In the genomic region with DNA sequence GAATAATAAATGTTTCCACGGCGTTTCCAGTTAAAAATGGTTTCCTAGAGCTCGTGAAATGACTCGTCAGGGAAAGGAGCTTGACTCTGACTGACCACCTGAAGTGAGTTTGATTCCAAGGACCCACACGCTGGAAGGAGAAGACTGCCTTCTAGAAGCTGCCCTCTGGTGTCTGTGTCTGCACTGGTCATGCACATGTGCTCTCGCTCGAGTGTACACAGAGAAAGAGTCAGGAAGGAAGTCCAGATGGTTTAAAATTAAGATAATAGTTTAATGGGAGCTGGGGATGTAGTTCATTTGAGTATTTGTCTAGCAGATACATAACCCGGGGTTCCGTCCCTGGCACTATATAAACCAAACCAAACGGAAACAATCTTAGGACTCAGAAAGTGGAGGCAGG, we compare ENCODE assay signal across 9 mouse cellular contexts. TPM values are rescaled to one million over a fixed set of nuclear protein-coding genes. Genes with fewer than 3 reads are reported as not detected.
DNase-seq lines count a peak whose midpoint lies in the region; ATAC-seq and TF ChIP-seq lines count a peak whose summit lies in the region.
"Had no signal": no experiment of that assay in that cellular context is flagged by ENCODE, and none has a peak within 500 bp of the region (broad histone marks: within the 10 kb centered on the region; RNA-seq: fewer than 3 reads in every experiment).

No protein-coding gene starts in this region.

- dilution Hi-C loops in CH12.LX (cut with MboI; ENCODE audit: extremely low pct_ligation_motif_present, extremely low pct_unique_long_range_greater_than_20kb, low sequenced_read_pairs) = no loop called here

- H3K9me3 ChIP-seq in hindbrain, embryonic 12.5 days (replicated peaks) = no peaks in the 10 kb centered on the region
- H3K9me3 ChIP-seq in hindbrain, embryonic 11.5 days (ENCODE audit: control insufficient read depth, low read length) = no peaks in the 10 kb centered on the region
- H3K9me3 ChIP-seq in CH12.LX (replicated peaks; ENCODE audit: low read length) = no peaks in the 10 kb centered on the region
- H3K9me3 ChIP-seq in liver, embryonic 15.5 days (replicated peaks) = no peaks in the 10 kb centered on the region

- H3K4me2 ChIP-seq in hindbrain, embryonic 12.5 days (replicated peaks) = peak overlapping the region; percentile 93; the same call in 1 of the 2 replicates
- no peak overlapping the region for H3K4me2 ChIP-seq in hindbrain, embryonic 11.5 days (replicated peaks; ENCODE audit: low read depth, low read length)
- peak overlapping the region; percentile 78 for H3K4me2 ChIP-seq in CH12.LX (ENCODE audit: insufficient read depth, low read depth, poor library complexity, severe bottlenecking)
- peak overlapping the region; percentile 90 for H3K4me2 ChIP-seq in liver, embryonic 15.5 days

- DNase-seq in hindbrain, embryonic 11.5 days (ENCODE audit: low spot score) = no peak
- DNase-seq in CH12.LX (ENCODE audit: extremely low read depth) = peak; percentile 30
- no peak for DNase-seq in cerebellum, adult 18-20 months
- DNase-seq in embryo, embryonic 10 days (ENCODE audit: low spot score) = no peak
- DNase-seq: adrenal gland, adult 2 months; right cerebral cortex, postnatal 25 days had no signal

- 83% methylated on average over 10 of the region's 10 CpGs for WGBS in hindbrain, embryonic 12.5 days
- WGBS in hindbrain, embryonic 11.5 days = 89% methylated on average over 10 of the region's 10 CpGs
- WGBS in liver, embryonic 15.5 days (ENCODE audit: insufficient replicate concordance) = 34% methylated on average over 10 of the region's 10 CpGs

- H3K27ac ChIP-seq in hindbrain, embryonic 12.5 days = no peak overlapping the region
- H3K27ac ChIP-seq in hindbrain, embryonic 11.5 days (ENCODE audit: low read depth, low read length) = no peak overlapping the region
- H3K27ac ChIP-seq in CH12.LX (ENCODE audit: insufficient read depth, low read depth) = no peak overlapping the region
- peak overlapping the region; percentile 30; the same call in 1 of the 2 replicates for H3K27ac ChIP-seq in liver, embryonic 15.5 days (replicated peaks)

- TF ChIP-seq EP300 in CH12.LX (IDR thresholded peaks at IDR 0.05; ENCODE audit: low read length) = no peak

- no peak overlapping the region for H3K9ac ChIP-seq in hindbrain, embryonic 12.5 days
- no peak overlapping the region for H3K9ac ChIP-seq in hindbrain, embryonic 11.5 days (ENCODE audit: low read depth, low read length)
- peak overlapping the region; percentile 78; the same call in 1 of the 2 replicates for H3K9ac ChIP-seq in CH12.LX (ENCODE audit: insufficient read depth, low read depth)
- H3K9ac ChIP-seq in liver, embryonic 15.5 days = no peak overlapping the region

- H3K4me3 ChIP-seq in hindbrain, embryonic 12.5 days = no peak overlapping the region
- no peak overlapping the region for H3K4me3 ChIP-seq in hindbrain, embryonic 11.5 days (ENCODE audit: low read depth, low read length)
- no peak overlapping the region for H3K4me3 ChIP-seq in CH12.LX (replicated peaks in 1 of 3; ENCODE audit: low read depth in 2 of 3, low read length in 2 of 3, poor library complexity in 1 of 3)
- H3K4me3 ChIP-seq in liver, embryonic 15.5 days (replicated peaks) = peak overlapping the region; percentile 89

- ATAC-seq in hindbrain, embryonic 12.5 days (ENCODE audit: low FRiP score) = no peak
- ATAC-seq in hindbrain, embryonic 11.5 days (ENCODE audit: low FRiP score) = no peak
- peak; percentile 26 for ATAC-seq in common myeloid progenitor, adult 5-6 weeks (replicated peaks; ENCODE audit: low read depth, poor library complexity, severe bottlenecking)
- ATAC-seq in liver, embryonic 15.5 days (ENCODE audit: insufficient read depth) = no peak

- H3K36me3 ChIP-seq in hindbrain, embryonic 12.5 days = peaks cover 21% of the 10 kb centered on the region
- H3K36me3 ChIP-seq in hindbrain, embryonic 11.5 days (ENCODE audit: control insufficient read depth, insufficient read depth, low read length) = peaks cover 5% of the 10 kb centered on the region
- peaks cover 14 to 32% of the 10 kb centered on the region in 2 experiments for H3K36me3 ChIP-seq in CH12.LX (replicated peaks in 1 of 2; ENCODE audit: control insufficient read depth in 1 of 2, insufficient read depth in 1 of 2, low read length in 1 of 2)
- H3K36me3 ChIP-seq in liver, embryonic 15.5 days (replicated peaks) = peaks cover 26% of the 10 kb centered on the region

- H3K79me2 ChIP-seq in CH12.LX (replicated peaks; ENCODE audit: control insufficient read depth, extremely low read depth, insufficient read depth, poor library complexity, severe bottlenecking) = no peaks in the 10 kb centered on the region; the same call in 1 of the 2 replicates

- in situ Hi-C loops in CH12.LX (cut with MboI; ENCODE audit: low pct_ligation_motif_present, low pct_unique_long_range_greater_than_20kb, low sequenced_read_pairs) = no loop called here

- H3K27me3 ChIP-seq in hindbrain, embryonic 12.5 days = no peaks in the 10 kb centered on the region
- no peaks in the 10 kb centered on the region for H3K27me3 ChIP-seq in hindbrain, embryonic 11.5 days (ENCODE audit: control insufficient read depth, insufficient read depth, low read length)
- no peaks in the 10 kb centered on the region for H3K27me3 ChIP-seq in CH12.LX (replicated peaks)
- H3K27me3 ChIP-seq in liver, embryonic 15.5 days = no peaks in the 10 kb centered on the region

- peak; percentile 0 for TF ChIP-seq RAD21 in CH12.LX (IDR thresholded peaks at IDR 0.05; ENCODE audit: low read depth, low read length)

- H3K4me1 ChIP-seq in hindbrain, embryonic 12.5 days = peaks cover 17% of the 10 kb centered on the region
- H3K4me1 ChIP-seq in hindbrain, embryonic 11.5 days (replicated peaks; ENCODE audit: control insufficient read depth, insufficient read depth, low read length) = peaks cover 7% of the 10 kb centered on the region; the same call in 1 of the 2 replicates
- peaks cover 8 to 35% of the 10 kb centered on the region in 2 experiments for H3K4me1 ChIP-seq in CH12.LX (ENCODE audit: control insufficient read depth in 1 of 2, insufficient read depth in 2 of 2)
- peaks cover 39% of the 10 kb centered on the region for H3K4me1 ChIP-seq in liver, embryonic 15.5 days (replicated peaks)

- TF ChIP-seq POLR2A in CH12.LX (IDR thresholded peaks at IDR 0.05; ENCODE audit: low read depth, low read length) = no peak

- peak in 1 of 2 experiments; percentile 43; a peak in 2 of 4 replicates for TF ChIP-seq CTCF in CH12.LX (conservative IDR thresholded peaks at IDR 0.05 in 1 of 2, IDR thresholded peaks at IDR 0.05 in 1 of 2; ENCODE audit: low read depth in 2 of 2, low read length in 2 of 2)

TF ChIP-seq in CH12.LX, 34 proteins besides CTCF, POLR2A, EP300 and RAD21:
- TF ChIP-seq JUND (conservative IDR thresholded peaks at IDR 0.05; ENCODE audit: low read depth, low read length) (no peak), MXI1 (IDR thresholded peaks at IDR 0.05; ENCODE audit: low read depth, low read length) (0 out of 2 replicates have a peak, but pooled peaks have one; percentile 36), PAX5 (IDR thresholded peaks at IDR 0.05; ENCODE audit: low read length) (no peak), SMC3 (IDR thresholded peaks at IDR 0.05; ENCODE audit: low read depth, low read length) (peak; percentile 18; the same call in 1 of the 2 replicates), POLR2AphosphoS2 (IDR thresholded peaks at IDR 0.05; ENCODE audit: low read depth, low read length) (0 out of 2 replicates have a peak, but pooled peaks have one; percentile 45), TCF12 (IDR thresholded peaks at IDR 0.05; ENCODE audit: low read depth, low read length) (no peak)

RNA-seq across cellular contexts. Expression of a gene that starts 1.0 kb away (rescaled TPM):
- polyA plus RNA-seq in hindbrain, embryonic 12.5 days (2016; fragmentation: Nextera tagmentation; extraction: Ambion mirVana) = 24.6 and 26.9 TPM in 2 replicates
- 12.1 and 14.5 TPM in 2 replicates for polyA plus RNA-seq in hindbrain, embryonic 11.5 days (2014; fragmentation: Nextera tagmentation; extraction: Ambion mirVana)
- total RNA-seq in CH12.LX (2012; rRNA removed) (5.0 and 6.4 TPM in 2 replicates), CH12.LX (2014; rRNA removed) (2.3 and 3.7 TPM in 2 replicates)
- polyA plus RNA-seq in CH12.LX (2012; ENCODE audit: insufficient read length, low read depth) = 5.0 and 5.5 TPM in 2 replicates
- 2.0 and 3.9 TPM in 2 replicates for total RNA-seq in common myeloid progenitor, adult 5-6 weeks (2017)
- 3.3 and 4.2 TPM in 2 replicates for polyA plus RNA-seq in liver, embryonic 15.5 days (2015; fragmentation: Nextera tagmentation; extraction: Ambion mirVana)

RNA-seq across cellular contexts. Expression of a gene that starts 10.4 kb away (rescaled TPM):
- 14,392 and 16,600 TPM in 2 replicates for polyA plus RNA-seq in hindbrain, embryonic 12.5 days (2016; fragmentation: Nextera tagmentation; extraction: Ambion mirVana)
- 15,671 and 16,656 TPM in 2 replicates for polyA plus RNA-seq in hindbrain, embryonic 11.5 days (2014; fragmentation: Nextera tagmentation; extraction: Ambion mirVana)
- total RNA-seq in CH12.LX (2012; rRNA removed) (4,756 and 5,246 TPM in 2 replicates), CH12.LX (2014; rRNA removed) (3,882 and 4,152 TPM in 2 replicates)
- 3,023 and 5,048 TPM in 2 replicates for polyA plus RNA-seq in CH12.LX (2012; ENCODE audit: insufficient read length, low read depth)
- total RNA-seq in common myeloid progenitor, adult 5-6 weeks (2017) = 1,770 and 1,788 TPM in 2 replicates
- 5,733 and 6,728 TPM in 2 replicates for polyA plus RNA-seq in liver, embryonic 15.5 days (2015; fragmentation: Nextera tagmentation; extraction: Ambion mirVana)
